Mouse (Mus musculus): ENCODE measurements at regions not wholly inside any gene's neighbourhood (a gene's known extent, or its start where the extent isn't known, plus 50 kb on each side); places are given as distances from the start of the nearest gene placed in this dataset.

DNA sequence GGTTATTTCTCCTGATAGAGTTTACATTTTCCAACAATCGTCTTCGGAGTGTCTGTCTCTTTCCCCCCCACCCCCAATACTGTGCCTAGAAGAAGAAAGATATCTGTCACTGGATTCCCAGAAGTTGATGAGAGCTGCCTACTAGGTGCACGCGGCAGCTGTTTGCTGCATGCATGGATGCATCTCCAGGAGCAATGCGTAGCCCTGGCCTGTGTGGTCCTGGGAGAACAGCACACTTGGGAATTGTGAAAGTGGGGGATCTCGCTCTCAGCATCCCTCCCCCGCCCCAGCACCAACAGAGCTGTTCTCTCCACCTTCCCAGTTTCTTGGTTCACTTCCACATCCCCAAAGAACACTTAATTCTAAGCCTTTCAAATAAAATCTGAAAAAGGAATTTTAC is 280.6 kb upstream of the Atp11b start:
- no peak for TF ChIP-seq CTCF (IDR thresholded peaks at IDR 0.05; ENCODE audit: borderline replicate concordance, insufficient read depth, low read length)
- TF ChIP-seq POLR2A (IDR thresholded peaks at IDR 0.05; ENCODE audit: low read depth, low read length) = no peak
